Mouse (Mus musculus): ENCODE measurements around the gene Cdkl3. TPM values are rescaled to one million over a fixed set of nuclear protein-coding genes. Genes with fewer than 3 reads are reported as not detected.

Gene Cdkl3
- total and polyA plus RNA-seq, 2 experiments from 2014 or later: 35.5 to 40.4 TPM

DNA sequence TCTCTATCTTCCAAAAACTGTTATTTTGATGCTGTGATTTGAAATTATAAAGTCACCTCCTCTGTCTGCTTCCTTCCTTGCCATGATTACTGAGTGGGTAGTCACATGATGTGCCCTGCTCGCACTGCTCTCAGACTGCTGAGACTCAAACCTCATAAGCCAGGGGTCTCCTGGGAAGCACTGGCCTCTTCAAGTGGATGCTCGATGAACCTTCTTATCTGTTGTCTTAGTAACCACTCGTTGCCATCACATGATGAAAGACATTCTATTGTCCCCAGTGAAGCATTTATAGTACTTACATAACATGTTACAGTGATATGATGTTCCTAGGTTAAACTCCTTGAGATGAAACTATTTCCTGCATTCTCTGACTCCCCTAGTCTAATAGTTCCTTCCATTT is 33.6 kb downstream of the Cdkl3 start:
- WGBS: 52% methylated on average over 3 of the region's 3 CpGs
- Histone ChIP-seq H3K4me1 (ENCODE audit: insufficient read depth) (no peaks in the 10 kb centered on the region), H3K4me2 (ENCODE audit: low read depth) (no peak overlapping the region), H3K9me3 (ENCODE audit: low read length) (no peaks in the 10 kb centered on the region), H3K9ac (no peak overlapping the region), H3K27me3 (ENCODE audit: insufficient read depth, low read length) (no peaks in the 10 kb centered on the region), H3K36me3 (ENCODE audit: insufficient read depth) (peaks cover 10% of the 10 kb centered on the region; the same call in 1 of the 2 replicates), H3K4me3 (ENCODE audit: low read depth, low read length) (no peak overlapping the region), H3K27ac (ENCODE audit: low read depth, low read length) (no peak overlapping the region)
- ATAC-seq: no peak
- TF ChIP-seq CTCF (IDR thresholded peaks at IDR 0.05; ENCODE audit: low read depth): no peak
- DNase-seq: no peak

DNA sequence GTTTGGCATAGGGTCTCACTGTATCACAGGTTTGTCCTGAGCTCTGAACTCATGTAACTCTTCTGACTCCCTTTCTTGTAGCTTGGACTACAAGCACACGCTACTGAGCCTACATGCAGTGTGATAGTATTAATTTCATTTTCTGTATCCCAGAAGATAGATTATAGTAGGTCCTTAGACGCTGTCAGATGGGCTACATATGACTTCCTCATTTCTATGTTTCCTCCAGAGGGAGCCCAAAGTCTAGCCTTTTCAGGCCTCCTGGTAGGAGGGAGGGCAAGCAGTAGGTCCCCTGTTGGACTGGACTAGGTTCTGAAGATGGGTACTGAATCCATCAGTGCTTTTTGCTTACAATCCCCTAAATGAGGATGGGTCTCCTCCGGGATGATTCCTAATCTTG is 39.2 kb downstream of the Cdkl3 start:
- no peaks in the 10 kb centered on the region for H3K4me1 ChIP-seq (ENCODE audit: insufficient read depth)
- no peaks in the 10 kb centered on the region for H3K9me3 ChIP-seq (ENCODE audit: low read length)
- ATAC-seq (no peak), DNase-seq (peak; percentile 18)
- H3K27me3 ChIP-seq (ENCODE audit: insufficient read depth, low read length): no peaks in the 10 kb centered on the region
- peaks cover 13% of the 10 kb centered on the region for H3K36me3 ChIP-seq (ENCODE audit: insufficient read depth)
- no peak overlapping the region for H3K9ac ChIP-seq
- H3K4me3 ChIP-seq (ENCODE audit: low read depth, low read length): no peak overlapping the region
- TF ChIP-seq CTCF (IDR thresholded peaks at IDR 0.05; ENCODE audit: low read depth): peak; percentile 41
- no peak overlapping the region for H3K4me2 ChIP-seq (ENCODE audit: low read depth)
- no peak overlapping the region for H3K27ac ChIP-seq (ENCODE audit: low read depth, low read length)
- WGBS: 85% methylated on average over 3 of the region's 3 CpGs

DNA sequence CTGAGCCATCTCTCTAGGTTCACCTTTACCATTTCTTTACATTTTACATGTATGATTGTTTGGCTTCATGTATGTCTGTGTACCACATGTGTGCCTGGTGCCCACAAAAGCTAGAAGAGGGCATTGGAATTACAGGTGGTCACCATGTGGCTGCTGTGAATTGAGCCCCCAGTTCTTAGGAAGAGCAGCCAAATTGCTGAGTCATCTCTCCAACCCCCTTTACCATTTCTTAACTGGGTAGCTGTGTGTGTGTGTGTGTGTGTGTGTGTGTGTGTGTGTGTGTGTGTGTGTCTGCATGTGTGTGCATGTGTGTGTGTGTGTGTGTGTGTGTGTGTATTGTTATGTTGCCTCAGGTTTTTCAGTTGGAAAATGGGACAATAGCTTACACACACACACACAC is 40.1 kb downstream of the Cdkl3 start:
- Histone ChIP-seq H3K36me3 (ENCODE audit: insufficient read depth) (peaks cover 13% of the 10 kb centered on the region), H3K4me1 (ENCODE audit: insufficient read depth) (no peaks in the 10 kb centered on the region), H3K9me3 (ENCODE audit: low read length) (no peaks in the 10 kb centered on the region), H3K4me2 (ENCODE audit: low read depth) (no peak overlapping the region), H3K9ac (no peak overlapping the region), H3K27ac (ENCODE audit: low read depth, low read length) (no peak overlapping the region), H3K27me3 (ENCODE audit: insufficient read depth, low read length) (no peaks in the 10 kb centered on the region), H3K4me3 (ENCODE audit: low read depth, low read length) (no peak overlapping the region)
- ATAC-seq (no peak), DNase-seq (no peak)
- TF ChIP-seq CTCF (IDR thresholded peaks at IDR 0.05; ENCODE audit: low read depth): no peak

DNA sequence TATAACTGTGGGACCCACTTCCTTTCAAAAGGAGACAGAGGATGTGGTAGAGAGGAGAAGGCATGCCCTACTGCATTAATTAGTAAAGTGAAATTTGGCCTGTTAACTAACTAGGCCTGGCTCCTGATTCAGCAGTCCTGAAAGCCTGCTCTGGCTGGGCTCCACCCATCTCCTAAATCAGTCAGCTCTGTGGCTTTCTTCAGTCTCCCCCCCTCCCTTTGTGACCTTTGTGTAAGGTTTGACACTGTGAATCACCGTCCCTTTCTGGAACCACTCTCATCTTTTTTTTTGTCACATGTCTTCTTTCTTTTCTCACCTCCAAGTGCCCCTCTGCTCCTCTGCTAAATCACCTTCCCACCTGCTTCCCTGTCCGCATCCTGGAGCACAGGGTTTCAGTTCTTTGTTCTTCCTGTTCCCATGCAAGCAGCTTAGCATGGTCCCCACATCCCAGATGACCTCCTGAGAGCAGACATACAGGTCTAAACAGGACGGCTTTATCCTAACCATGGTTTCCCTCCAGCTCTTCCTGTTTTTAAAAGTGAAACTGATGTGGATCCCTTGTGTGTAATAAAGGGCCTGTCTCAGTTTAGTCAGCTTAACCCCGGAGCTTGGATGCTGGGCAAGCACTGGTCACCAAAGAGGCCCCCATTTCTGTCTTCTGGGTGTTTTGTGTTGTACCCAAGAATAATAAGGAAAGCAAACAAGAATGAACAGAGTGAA is 42.6 kb downstream of the Cdkl3 start:
- H3K27me3 ChIP-seq (ENCODE audit: insufficient read depth, low read length): no peaks in the 10 kb centered on the region
- H3K4me1 ChIP-seq (ENCODE audit: insufficient read depth): no peaks in the 10 kb centered on the region
- no peak for DNase-seq
- WGBS: 54% methylated on average over 4 of the region's 4 CpGs
- no peak overlapping the region for H3K4me2 ChIP-seq (ENCODE audit: low read depth)
- no peak overlapping the region for H3K4me3 ChIP-seq (ENCODE audit: low read depth, low read length)
- H3K9me3 ChIP-seq (ENCODE audit: low read length): no peaks in the 10 kb centered on the region
- H3K36me3 ChIP-seq (ENCODE audit: insufficient read depth): peaks cover 11% of the 10 kb centered on the region; the same call in 1 of the 2 replicates
- H3K27ac ChIP-seq (ENCODE audit: low read depth, low read length): no peak overlapping the region
- no peak for ATAC-seq
- H3K9ac ChIP-seq: no peak overlapping the region
- TF ChIP-seq CTCF (IDR thresholded peaks at IDR 0.05; ENCODE audit: low read depth): no peak

DNA sequence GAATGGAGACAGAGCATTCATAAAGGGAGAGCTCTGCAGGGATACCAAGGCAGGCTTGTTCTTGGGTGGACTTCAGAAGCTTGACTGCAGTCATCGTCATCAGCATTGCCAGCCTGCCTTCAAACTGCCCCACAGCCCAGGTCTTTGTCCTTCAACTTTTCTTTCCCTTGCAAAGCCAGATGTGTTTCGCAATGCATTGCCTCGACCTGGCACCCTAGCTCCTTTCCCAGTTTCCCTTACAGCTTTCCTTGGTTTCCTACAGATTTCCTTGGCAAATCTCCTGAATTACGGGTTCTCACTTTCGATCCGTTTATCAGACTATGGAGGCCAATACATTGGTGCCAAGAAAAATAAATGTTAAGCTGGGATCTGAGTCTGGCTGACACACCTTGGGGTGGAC is 49.4 kb downstream of the Cdkl3 start:
- H3K4me1 ChIP-seq (ENCODE audit: insufficient read depth): no peaks in the 10 kb centered on the region
- H3K9ac ChIP-seq: no peak overlapping the region
- WGBS: 84% methylated on average over 6 of the region's 6 CpGs
- ATAC-seq: no peak
- no peak for TF ChIP-seq CTCF (IDR thresholded peaks at IDR 0.05; ENCODE audit: low read depth)
- no peak overlapping the region for H3K4me2 ChIP-seq (ENCODE audit: low read depth)
- DNase-seq: no peak
- H3K27me3 ChIP-seq (ENCODE audit: insufficient read depth, low read length): no peaks in the 10 kb centered on the region
- no peaks in the 10 kb centered on the region for H3K9me3 ChIP-seq (ENCODE audit: low read length)
- H3K27ac ChIP-seq (ENCODE audit: low read depth, low read length): no peak overlapping the region
- H3K4me3 ChIP-seq (ENCODE audit: low read depth, low read length): no peak overlapping the region
- H3K36me3 ChIP-seq (ENCODE audit: insufficient read depth): no peaks in the 10 kb centered on the region

DNA sequence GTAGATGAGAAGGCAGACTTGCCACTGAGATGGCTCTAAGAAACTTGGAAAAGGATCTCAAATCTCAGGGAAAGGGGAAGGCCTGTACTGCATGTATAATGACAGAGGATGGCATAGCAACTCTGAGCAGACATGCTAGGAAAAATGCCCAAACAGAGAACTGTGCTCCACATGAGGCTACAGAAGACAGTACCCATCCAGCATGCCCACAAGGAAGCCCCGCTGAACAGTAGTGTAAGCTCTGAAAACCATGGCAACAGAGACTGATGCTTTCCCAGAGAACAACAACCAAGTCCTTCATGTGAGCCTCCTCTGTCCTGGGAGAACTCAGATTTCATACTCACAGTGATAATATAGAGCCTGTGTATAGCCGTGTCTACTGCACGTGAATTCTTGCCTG is 50.7 kb downstream of the Cdkl3 start:
- 78% methylated on average over 3 of the region's 3 CpGs for WGBS
- H3K4me2 ChIP-seq (ENCODE audit: low read depth): no peak overlapping the region
- peak; percentile 6 for DNase-seq

DNA sequence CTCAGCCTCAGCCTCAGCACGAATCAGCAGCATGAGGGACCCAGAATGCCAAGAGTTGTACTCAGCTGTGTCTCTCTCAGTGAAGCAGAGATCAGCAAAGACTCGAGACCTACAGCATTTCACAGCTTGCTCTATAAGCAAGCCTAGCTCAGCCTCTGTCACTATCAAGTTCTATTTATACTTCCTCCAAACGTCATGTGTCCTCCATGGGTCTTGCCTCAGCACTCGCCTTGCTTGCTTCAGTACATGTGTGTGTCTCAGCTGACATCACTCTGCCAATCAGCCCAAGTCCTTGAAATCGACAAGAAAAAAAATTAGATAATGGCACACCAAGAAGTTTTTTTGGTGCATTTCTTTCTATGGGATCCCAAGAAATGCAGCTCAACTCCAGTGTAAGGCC is 52.2 kb downstream of the Cdkl3 start:
- Histone ChIP-seq H3K4me1 (ENCODE audit: insufficient read depth) (no peaks in the 10 kb centered on the region), H3K27ac (ENCODE audit: low read depth, low read length) (no peak overlapping the region), H3K36me3 (ENCODE audit: insufficient read depth) (no peaks in the 10 kb centered on the region), H3K4me2 (ENCODE audit: low read depth) (no peak overlapping the region), H3K4me3 (ENCODE audit: low read depth, low read length) (no peak overlapping the region), H3K9me3 (ENCODE audit: low read length) (no peaks in the 10 kb centered on the region), H3K27me3 (ENCODE audit: insufficient read depth, low read length) (no peaks in the 10 kb centered on the region), H3K9ac (no peak overlapping the region)
- 81% methylated on average over 5 of the region's 5 CpGs for WGBS
- ATAC-seq (no peak), DNase-seq (no peak)
- TF ChIP-seq CTCF (IDR thresholded peaks at IDR 0.05; ENCODE audit: low read depth): no peak

More for the DNA sequence above, 50.7 kb downstream of the Cdkl3 start:
- no peaks in the 10 kb centered on the region for H3K4me1 ChIP-seq (ENCODE audit: insufficient read depth)
- H3K27ac ChIP-seq (ENCODE audit: low read depth, low read length): no peak overlapping the region
- no peaks in the 10 kb centered on the region for H3K9me3 ChIP-seq (ENCODE audit: low read length)
- no peaks in the 10 kb centered on the region for H3K36me3 ChIP-seq (ENCODE audit: insufficient read depth)
- H3K4me3 ChIP-seq (ENCODE audit: low read depth, low read length): no peak overlapping the region
- no peak overlapping the region for H3K9ac ChIP-seq
- H3K27me3 ChIP-seq (ENCODE audit: insufficient read depth, low read length): no peaks in the 10 kb centered on the region
- ATAC-seq: no peak
- TF ChIP-seq CTCF (IDR thresholded peaks at IDR 0.05; ENCODE audit: low read depth): no peak
